Mouse (Mus musculus): ENCODE measurements around the gene Gm5148. TPM values are rescaled to one million over a fixed set of nuclear protein-coding genes. Genes with fewer than 3 reads are reported as not detected.
A peak's percentile ranks its signal among the peaks of the same experiment; 100 is the strongest.

The Gm5148 gene
- total RNA-seq, 2 experiments from 2014 or later, result 3.6 to 4.5 TPM

DNA sequence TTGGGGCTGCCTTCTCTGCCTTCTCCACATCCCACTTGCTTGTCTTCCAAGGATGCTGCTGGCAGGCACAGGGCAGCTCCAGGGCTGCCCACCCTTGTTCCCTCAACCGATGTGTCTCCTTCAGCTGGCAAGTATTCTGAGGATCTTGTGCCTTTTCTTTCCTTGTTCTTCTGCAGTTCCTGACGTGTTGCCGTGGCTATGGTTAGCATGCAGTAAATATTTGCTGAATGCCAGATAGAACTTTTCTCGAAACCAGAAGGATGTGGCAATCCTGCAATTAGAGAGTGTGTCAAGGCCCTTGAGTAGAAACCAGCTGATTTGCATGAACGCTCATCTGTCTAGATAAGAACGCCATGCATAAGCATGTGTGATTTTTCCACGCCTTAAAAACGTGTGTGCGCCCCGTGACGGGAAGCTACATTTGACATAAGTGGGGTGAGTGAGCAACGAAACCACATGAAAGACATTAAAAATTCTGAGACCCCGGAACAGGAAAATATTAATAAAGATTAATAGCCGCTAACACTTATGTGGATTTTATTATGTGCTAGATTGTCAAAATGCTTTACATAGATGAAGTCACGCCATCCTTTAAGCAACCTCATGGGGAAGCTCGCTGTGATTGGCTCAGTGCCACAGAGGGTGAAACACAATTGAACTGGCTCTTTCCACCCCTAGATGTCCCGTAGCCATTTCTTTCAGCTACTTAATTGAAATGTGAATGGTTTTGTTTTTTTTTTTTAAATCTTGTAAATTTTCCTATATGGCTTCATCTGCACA is 14.1 kb upstream of the Gm5148 start:
- no peak for DNase-seq (ENCODE audit: extremely low spot score in 1 of 2, low spot score in 1 of 2)

DNA sequence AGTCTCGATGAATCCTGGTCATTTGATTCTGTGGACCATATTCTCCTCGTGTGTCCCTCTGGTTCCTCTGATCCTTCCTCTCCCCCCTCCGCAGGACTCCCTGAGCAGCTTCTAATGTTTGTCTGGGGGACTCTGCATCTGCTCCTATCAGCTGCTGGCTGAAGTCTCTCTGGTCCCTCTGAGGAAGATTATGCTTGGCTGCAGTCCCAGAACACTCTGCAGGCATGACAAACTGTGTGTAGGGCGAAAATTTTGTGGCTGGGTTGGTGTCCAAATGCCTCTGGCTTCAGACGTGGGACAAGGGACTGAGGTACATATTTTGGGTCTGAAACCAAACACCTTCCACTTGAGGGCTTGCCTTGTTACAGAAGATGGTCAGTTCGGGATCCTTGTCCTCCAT is 13.1 kb upstream of the Gm5148 start:
- DNase-seq (ENCODE audit: extremely low spot score in 1 of 2, low spot score in 1 of 2), result peak in 1 of 2 experiments; percentile 30

DNA sequence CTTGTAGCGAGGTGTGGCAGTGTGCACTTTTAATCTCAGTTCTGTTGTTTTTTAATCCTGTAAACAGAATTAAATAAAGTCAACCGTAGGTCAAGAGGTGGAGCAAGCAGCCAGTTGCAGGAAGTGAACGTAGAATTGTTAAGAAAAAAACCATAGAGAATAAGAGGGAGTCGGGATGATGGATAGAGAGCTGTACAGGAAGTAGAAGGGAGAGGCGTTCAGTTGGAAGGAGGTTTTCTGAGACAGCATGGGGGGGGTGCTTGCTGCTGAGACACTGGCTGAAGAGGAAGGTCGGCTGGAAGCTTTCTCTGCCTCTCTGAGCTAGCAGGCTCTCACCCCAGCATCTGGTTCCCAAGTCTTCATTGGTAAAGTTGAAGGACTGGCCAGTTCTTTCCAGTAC is 10.9 kb upstream of the Gm5148 start:
- no peak for DNase-seq (ENCODE audit: extremely low spot score in 1 of 2, low spot score in 1 of 2)

DNA sequence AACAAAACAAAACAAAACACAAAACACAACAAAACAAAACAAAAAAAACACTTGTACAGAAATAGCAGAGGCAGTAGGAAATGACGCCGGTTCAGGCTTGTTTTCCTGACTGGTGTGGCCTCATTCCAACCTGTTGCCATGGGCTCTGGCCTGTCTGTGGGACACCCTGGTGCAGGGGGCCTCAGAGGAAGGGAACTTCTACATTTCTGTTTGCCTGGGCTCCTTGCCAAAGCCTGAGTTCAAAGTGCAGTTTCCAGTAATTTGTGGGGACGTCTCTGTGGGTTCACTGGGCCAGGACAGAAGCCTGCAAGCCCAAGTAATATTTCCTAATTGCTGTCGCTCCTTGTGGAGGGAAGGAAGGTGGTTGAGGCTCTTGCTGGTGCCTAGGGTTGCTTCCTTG is 4.9 kb upstream of the Gm5148 start:
- DNase-seq (ENCODE audit: extremely low spot score in 1 of 2, low spot score in 1 of 2), result no peak

DNA sequence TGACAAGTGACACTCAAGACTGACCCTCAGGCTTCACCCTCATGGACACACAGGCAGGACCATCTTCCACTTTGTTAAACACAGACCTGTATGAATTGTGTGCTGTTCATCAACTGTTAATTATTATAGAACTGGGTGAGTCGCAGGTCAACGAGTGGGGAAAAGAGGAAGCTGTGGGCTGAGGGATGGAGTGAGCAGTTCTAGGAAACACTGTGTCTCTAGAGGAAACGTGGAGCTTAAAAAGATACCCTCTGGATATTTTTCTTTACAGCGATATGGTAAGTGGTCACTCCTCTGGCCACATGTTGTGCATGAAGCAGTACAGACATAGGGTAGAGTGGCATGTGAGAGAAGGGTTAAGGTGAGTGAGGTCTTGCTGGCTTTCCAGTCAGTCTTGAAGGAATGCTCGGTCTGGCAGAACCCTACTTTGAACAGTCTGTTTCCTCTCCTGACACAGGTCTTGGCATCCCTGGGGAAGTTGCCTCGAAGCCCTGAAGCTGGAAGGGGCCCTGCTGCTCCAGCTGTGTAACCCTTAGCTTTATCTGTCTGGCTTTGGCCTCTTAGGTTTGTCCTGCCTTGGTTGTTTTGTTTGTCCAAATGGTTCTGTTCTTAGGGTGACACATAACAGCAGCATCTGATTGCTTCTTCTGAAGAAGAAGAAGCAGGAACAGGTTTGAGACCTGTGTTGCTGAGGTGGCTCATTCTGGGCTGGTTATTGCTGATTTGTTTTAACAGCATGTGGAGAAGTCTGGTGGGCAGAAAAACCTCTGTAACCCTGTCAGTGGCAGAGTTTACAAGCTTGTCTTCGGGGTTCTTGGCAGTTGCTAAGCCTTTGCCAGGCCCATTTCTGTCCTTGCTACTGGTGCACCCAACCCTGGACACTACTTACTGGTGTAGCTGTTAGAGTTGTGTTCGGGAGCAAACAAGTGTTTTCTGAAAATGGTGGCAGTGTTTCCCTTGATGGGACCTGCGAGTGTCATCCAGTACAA is 4.1 kb upstream of the Gm5148 start:
- DNase-seq (ENCODE audit: extremely low spot score in 1 of 2, low spot score in 1 of 2), result no peak

DNA sequence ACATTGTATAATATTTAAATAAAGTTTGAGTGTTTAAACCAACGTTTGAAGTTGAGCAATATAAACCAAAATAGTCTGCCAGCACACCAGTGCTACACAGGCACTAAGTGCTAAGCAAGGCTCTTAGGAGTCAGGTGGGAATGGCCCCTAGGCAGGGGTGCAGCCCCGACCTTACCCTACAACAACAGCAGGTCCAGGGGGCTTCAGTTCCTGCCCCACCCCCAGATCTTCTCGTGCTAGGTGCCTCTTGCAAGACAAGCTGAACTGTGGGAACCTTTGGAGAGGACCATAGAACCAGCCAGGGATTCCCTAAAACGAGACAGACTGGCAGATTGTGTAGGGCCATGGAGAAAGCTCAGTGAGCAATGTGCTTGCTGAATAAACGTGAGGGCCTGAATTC is 3.1 kb upstream of the Gm5148 start:
- DNase-seq (ENCODE audit: extremely low spot score in 1 of 2, low spot score in 1 of 2), result no peak

DNA sequence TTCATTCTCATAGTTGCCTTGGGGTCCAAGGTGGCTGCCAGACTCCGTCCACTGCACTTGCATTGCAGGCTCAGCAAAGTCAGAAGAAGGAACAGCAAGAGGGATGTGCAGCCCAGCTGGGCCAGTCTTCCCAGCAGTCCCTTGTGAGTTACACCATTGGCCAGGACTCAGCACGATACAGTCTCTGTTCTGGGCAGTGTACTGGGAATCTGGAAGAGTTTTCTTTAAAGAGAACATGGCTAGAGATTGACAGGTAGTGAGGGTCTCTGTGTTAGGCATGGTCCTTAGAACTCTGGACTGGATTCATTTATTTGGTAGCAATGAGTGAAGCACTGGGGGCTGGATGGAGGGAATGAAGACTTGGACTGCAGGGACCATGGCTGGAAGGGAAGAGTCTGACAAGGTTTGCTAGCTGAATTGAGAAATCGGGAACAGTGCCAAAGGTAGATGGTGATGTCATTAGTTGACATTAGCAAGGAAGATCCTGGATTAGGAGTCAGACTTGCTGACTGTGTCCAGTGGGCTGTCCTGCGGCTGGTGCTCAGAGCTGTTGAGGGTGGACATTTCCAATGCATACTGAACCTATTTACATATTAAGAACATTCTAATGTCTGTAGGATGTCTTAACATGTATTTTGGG is 2.3 kb upstream of the Gm5148 start:
- no peak for DNase-seq (ENCODE audit: extremely low spot score in 1 of 2, low spot score in 1 of 2)

DNA sequence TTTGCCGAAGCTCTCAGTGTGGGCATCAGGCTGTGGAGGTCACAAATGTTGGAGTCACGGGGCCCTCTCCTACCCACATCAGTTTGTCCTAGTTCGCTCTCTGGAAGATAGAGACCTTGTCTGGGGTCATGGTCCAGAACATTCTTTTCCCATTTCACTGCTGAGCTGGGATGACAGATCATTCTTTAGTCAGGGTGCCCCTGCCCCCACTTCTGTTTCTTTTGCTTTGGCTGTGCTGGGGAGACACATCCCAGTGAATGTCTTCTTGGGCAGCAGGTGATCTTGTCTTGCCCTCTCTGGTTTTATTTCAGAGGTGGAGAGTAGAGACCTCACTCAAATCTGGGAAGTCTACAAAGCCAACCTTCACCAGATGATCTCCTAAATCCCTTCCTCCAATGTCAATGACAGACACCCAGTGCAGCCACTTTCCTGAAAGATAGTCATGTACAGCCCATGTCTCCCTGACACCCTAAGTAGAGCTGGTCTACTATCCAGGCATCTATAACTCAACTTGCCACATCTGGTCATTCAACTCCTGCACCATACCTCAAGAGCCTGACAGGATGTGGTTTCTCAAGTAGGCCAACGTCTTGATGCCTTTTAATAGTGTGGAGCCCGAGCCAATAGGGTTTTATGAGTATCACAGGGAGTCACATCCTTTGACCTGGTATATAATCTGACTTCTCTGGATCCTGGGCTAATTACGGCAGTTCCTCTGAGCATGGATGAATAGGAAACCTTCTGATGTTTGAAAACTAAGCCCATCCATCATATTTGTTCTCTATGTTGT is 851 bp upstream of the Gm5148 start:
- DNase-seq (ENCODE audit: extremely low spot score in 1 of 2, low spot score in 1 of 2), result no peak

DNA sequence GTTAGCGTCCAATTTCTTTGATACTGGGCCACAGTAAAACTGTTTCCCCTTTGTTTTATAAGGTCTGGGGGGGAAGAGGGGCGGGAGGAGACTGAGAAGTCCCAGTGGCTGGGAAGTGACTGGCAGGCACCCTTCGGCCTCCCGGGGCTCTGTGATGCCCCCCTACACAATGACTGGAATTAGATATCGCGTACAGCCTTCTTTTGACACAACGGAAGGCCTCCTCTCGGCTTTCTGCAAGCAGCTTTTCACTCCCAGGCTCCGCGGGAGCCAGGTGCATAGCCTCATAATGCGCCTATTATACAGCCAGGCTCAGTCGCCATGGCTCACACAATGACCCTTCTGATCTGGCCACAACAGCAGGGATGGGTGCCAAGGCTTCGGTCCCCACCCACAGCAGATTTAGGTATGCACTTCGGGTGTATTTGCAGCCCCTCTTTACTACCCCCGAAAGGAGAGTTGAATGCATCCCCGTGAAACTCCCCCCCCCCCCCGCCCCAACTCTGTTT is 574 bp downstream of the Gm5148 start:
- peak; percentile 30 to 37 for DNase-seq (ENCODE audit: extremely low spot score in 1 of 2, low spot score in 1 of 2)

DNA sequence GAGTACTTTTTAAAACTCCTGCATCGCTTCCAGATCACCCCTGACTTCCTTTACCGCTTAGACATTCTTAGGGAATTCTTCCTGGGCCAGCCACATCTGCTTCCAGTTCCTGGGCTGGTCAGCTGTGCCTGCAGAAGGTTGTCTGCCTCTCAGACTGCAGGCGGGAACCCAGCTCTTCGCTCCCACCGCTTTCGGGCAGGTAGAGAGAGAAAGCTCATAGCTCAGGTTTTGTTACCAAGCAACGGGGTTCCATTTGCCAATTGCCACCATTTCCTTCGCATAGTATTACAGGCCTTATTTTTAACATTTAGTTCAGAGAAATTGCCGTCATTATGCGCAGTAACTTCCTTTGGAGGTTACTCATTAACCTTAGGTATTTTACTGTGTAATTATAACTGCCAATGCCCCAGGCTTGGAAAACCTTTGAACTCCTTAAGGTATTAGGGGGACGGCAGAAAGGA is 1.2 kb downstream of the Gm5148 start:
- no peak for DNase-seq (ENCODE audit: extremely low spot score in 1 of 2, low spot score in 1 of 2)

DNA sequence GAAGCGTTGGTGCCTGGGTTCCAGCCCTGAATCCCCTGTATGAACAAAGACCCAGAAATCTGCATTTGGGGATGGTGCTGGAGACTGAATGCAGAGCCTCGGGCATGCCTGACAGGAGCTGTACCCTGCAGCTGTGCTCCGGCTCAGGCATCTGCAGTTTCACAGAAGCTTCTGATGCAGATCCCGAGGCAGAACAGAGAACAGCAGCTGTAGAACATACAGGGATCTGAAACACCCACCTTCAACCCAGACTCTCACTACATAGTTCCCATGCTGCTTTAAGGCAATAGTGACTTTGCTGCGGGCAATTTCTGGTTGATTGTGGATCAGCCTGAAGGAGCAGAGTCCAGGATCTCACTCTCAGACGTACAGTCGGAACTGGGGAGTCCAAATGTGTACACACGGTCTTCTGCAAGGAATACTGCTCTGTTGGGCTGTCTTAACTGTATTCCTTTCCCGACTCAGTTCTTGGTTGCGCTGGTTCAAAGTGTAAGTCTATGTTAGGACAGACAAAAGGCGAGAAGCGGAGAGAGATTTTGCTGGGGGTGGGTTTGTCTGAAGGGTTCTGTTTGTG is 1.7 kb downstream of the Gm5148 start:
- no peak for DNase-seq (ENCODE audit: extremely low spot score in 1 of 2, low spot score in 1 of 2)

DNA sequence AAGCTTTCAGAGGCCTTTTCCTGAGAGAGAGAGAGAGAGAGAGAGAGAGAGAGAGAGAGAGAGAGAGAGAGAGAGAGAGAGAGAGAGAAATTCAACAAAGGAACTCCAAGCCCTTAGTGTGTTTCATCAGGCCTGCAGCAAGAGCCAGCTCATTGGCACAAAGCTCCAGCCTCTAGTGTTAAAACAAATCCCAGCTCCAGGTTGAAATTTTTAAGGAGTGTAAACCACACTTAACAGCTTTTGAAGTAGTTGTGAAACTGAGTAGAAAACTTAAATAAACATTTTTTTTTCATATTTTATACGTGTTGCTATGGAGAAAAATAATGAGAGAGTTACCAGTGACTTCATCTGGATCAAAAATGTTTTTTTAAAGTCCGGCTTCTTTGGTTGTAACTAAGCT is 7.3 kb downstream of the Gm5148 start:
- no peak for DNase-seq (ENCODE audit: extremely low spot score in 1 of 2, low spot score in 1 of 2)

DNA sequence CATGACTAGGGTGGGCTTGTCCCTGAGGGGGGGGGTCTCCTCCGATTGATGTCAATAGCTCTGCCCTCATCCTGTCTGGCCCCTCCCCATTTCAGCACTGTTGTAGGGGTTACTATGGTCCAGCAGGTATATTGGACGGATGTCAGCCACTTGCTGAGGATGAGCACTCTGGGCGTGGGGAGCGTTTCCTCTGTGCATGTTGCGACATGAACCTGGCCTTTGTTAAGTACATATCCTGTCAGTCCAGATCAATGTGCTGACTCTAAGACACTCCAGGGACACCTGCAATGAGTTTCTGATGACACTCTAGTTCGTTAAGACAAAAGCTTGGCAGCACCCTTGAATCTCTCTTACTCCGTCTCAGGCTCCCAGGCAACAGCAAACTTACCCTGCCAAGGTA is 8.6 kb downstream of the Gm5148 start:
- no peak for DNase-seq (ENCODE audit: extremely low spot score in 1 of 2, low spot score in 1 of 2)

DNA sequence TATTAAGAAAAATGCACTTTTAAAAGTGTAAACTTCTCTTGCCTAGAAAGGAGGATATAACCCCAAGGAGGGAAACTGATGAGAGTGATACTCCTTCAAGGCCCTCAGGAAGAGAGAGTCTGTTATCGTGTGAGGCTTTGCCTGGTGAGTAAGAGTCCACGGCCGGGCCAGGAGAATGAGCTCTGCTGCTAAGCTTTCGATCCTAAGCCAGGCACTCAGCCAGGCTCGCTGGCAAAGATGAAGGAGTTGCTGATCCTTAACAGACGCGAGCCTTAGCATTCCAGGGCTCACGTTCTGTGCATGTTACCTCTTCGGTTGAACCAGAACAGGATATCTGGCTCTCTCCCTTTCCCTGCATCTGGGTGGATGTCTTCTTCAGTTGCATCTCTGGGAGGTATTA is 11.8 kb downstream of the Gm5148 start:
- no peak for DNase-seq (ENCODE audit: extremely low spot score in 1 of 2, low spot score in 1 of 2)

DNA sequence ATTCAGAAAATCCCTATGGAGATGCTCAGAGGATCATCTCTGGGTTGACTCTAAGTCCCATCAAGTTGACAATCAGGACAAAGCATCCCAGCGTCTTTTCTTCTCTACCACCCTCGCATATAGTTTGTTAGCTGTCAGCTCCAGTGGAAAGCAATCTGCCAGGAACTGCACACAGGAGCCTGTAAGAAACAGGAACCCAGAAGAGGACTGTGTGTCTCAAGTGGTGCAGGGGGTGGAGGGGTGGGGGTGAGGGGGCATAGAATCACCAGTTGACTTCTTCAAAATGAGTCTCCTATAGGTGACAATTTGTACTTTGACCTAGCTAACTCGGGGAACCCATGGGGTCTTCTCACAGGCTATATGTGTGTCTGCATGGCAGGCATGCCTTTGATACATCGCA is 12.7 kb downstream of the Gm5148 start:
- DNase-seq (ENCODE audit: extremely low spot score in 1 of 2, low spot score in 1 of 2), result no peak

DNA sequence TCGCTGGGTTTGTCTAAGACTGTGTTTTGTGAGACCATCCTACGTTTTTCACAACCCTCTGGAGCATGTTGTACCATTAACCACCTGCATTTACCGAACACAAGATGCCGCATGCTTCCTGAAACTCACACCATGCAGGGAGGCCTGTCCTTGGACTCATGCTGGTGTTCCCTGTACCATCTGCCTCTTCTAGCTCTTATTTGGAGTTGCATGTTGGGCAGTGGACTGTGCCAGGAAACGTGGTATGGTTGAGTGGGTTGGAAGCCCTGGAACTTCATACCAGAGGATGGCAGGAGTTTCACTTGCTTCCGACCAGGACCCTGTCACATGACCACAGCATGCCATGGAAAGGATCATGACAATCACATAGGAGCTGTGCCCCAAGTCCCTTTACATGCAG is 16.5 kb downstream of the Gm5148 start:
- no peak for DNase-seq (ENCODE audit: extremely low spot score in 1 of 2, low spot score in 1 of 2)

DNA sequence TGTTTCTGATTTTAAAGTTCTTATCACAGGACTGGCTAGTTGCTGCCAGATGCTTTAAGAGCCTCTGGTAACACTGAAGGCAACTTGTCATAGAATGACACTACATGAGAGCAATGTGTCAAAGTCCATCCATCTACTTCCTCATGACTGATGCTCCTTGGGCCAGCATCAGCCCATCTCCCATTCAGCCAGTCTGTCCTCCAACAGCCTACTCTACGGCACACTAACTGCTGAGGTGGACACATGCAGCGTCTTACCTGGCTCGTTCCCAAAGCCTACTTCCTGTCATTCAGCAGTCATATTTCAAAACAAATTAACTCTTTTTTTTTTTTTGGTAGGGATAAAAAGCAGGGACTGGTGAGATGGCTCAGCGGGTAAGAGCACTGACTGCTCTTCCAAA is 17.9 kb downstream of the Gm5148 start:
- no peak for DNase-seq (ENCODE audit: extremely low spot score in 1 of 2, low spot score in 1 of 2)

DNA sequence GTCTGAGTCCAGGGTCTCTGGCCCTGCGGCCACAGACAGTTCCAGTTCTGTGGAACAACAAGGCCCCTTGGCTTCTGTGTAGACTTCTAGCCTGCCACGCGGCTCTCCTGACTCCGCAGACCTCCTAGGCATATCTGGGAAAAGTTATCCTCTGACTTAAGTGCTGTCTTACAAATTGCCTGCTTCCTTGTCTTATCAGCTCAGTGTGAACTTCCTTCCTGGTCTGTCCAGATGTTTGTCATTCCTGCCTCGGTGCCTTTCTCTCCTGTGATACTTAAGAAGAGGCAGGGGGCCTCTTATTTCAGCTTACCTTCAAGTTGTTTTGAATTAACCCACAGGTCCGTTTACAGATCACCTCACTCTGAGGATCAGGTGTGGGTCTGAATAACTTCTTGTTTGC is 18.9 kb downstream of the Gm5148 start:
- no peak for DNase-seq (ENCODE audit: extremely low spot score in 1 of 2, low spot score in 1 of 2)

DNA sequence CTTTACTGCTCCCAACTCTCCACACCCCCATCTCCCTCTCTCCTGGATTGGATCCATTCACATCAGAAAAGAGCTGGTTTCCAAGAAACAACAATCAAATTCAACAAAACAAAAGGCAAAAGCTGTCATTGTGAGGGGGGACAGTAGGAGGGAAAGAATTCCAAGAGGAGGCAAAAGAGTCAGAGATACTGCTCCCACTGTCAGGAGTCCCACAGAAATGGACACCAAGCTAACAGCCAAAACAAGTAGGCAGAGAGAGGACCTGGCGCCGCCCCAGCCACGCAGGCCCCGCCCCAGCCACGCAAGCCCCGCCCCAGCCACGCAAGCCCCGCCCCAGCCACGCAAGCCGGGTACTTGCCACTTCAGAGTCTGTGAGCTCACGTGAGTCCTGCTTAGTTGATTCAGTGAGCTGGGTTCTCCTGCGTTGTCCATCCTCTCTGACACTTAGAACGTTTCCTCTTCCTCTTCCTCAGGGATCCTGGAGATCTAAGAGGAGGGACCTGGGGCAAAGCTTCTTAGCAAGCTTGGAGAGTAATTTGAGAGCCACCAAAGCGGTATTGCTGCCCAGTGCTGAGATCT is 19.5 kb downstream of the Gm5148 start:
- no peak for DNase-seq (ENCODE audit: extremely low spot score in 1 of 2, low spot score in 1 of 2)

All from layer of hippocampus, postnatal 25 days (tissue).